Mouse (Mus musculus) urinary bladder, adult 2 months (tissue): Measurements from ENCODE around the gene Ccdc8. TPM values are rescaled to one million over a fixed set of nuclear protein-coding genes. Genes with fewer than 3 reads are reported as not detected.
"Not testable (repeated sequence)": the region's sequence is repeated elsewhere in the genome, so short reads cannot be mapped to it uniquely, and the experiment has no call there.

ENCODE experiments used
- DNase-seq: peaks from one replicate; pipeline ENCODE4 v3.0.0; 2022; ENCODE audit warnings: low spot score
- polyA plus RNA-seq: library from polyadenylated mRNA; depleted of rRNA; stranded (reverse); fragments of >200 nt; gene quantifications from 2 replicates; pipeline ENCODE4 v1.2.3, GENCODE M21; 2012; rRNA removed

Gene Ccdc8
- polyA plus RNA-seq, result 9.5 and 9.6 TPM in 2 replicates

- DNase-seq, result no peak
These were observed at the start of gene Ccdc8 for GRCm38 (mm10) chr7:16992451-16992807. TSS of gene Ccdc8 (plus strand) at chr7:16992708.

- no peak for DNase-seq
These were observed 49.6 kb upstream of the Ccdc8 start for GRCm38 (mm10) chr7:16942861-16943260.

DNA sequence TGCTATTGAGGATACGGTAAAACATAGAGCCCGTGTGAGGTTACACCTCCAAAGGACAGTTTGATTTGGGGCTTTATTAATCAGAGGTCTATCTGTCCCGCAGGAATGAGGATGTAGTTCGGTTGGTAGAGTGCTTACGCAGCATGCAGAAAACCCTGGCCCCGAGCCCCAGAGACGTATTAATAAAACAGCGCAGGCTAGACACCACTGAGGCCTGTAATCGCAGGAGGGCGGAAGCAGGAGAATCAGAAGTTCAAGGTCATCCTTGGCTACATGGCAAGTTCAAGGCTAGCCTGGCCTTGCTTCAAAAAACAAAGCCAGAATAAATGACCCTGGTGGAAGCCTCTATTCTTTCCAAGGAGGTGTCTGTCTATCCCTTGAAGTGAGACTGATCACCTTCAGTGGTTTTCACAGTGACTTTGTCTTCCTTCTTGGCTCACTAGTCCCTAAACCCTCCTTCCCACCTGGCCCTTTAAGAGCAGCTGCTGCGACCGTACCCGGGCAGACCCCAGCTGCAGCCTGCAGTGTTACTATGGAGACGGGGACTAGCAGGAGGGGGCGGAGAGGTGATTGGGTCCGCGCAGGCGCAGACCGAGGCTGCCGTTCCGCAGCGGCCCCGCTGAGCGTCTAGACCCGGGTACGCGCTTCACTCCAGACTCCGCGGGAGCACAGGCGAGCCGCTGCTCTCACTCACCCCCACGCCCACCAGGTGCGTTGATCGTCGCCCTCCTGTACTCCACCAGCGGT, 48.3 kb upstream of the Ccdc8 start, which contains the start of gene Pnmal2:
Pnmal2 (plus strand) TSS at position 622 of the 747 bp plus-strand sequence.
- DNase-seq, result peak; percentile 45

- DNase-seq, result no peak
These were observed 47.6 kb upstream of the Ccdc8 start for GRCm38 (mm10) chr7:16944808-16945315.

- DNase-seq, result no peak
These were observed 47.1 kb upstream of the Ccdc8 start for GRCm38 (mm10) chr7:16945419-16945818.

DNA sequence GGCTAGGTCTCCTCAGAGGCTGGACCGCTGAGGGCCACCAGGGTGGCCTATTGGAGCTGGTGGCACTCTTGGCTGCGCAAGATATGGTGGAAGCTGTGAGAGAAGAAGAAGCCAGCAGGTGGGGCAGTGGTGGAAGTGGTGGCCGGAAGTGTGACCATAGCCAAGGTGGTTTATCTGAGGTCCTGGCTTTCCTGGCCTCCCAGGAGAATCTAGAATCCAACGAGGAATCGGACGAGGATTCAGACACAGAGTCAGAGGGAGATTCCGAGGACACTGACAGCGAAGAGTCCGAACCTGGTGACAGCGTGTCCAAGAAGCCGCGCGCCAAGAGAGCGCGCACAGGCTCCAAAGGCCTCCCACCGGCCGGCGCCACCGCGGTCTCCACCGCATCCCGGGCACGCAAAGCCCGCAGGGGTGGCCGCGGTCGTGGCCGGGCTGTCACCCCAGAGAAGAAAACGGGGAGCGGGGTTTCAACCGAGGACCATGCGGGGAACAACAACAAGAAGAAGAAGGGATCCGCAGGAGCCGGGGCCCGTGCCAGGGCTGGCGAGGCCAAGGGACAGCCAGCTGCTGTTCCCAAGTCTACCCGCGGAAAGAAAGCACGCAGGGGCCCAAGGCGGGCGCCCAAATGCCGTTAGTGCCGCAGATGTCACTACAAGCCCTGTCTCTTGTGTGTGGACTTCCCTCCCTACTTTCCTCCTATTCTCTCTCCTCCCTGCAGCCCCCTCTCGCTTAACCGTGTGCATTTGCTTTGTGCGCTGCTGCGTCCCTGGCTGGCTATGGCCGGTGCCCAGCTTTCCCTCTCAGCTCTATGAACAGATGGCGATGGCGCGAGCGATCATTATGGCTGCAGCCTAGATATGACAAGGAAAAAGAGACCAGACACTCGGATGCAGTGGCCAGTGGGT, 45.8 kb upstream of the Ccdc8 start:
- no peak for DNase-seq

GRCm38 (mm10) chr7:16947349-16947895, 45.1 kb upstream of the Ccdc8 start:
- DNase-seq, result no peak

GRCm38 (mm10) chr7:16947959-16948361, 44.5 kb upstream of the Ccdc8 start:
- DNase-seq, result no peak

GRCm38 (mm10) chr7:16948923-16949458, 43.5 kb upstream of the Ccdc8 start:
- no peak for DNase-seq

- DNase-seq, result peak; percentile 61
These were observed 42.3 kb upstream of the Ccdc8 start for GRCm38 (mm10) chr7:16949908-16950841.

GRCm38 (mm10) chr7:16950861-16951635, 41.5 kb upstream of the Ccdc8 start:
- DNase-seq, result peak; percentile 39

DNA sequence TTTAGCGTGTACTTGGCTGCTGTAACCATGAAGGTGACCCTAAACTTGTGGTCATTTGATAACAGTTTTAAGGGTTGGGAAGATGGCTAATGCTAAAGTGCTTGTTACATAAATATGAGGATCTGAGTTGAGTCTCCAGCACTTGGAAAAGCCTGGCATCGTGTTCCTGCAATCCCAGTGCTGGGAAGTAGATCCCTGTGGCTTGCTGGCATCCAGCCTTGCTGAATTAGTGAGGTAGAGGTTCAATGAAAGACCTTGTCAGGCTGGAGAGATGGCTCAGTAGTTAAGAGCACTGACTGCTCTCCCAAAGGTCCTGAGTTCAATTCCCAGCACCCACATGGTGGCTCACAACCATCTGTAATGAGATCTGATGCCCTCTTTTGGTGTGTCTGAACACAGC, 38.7 kb upstream of the Ccdc8 start:
- not testable (repeated sequence) for DNase-seq

- no peak for DNase-seq
These were observed 36.8 kb upstream of the Ccdc8 start for GRCm38 (mm10) chr7:16955712-16956111.

DNA sequence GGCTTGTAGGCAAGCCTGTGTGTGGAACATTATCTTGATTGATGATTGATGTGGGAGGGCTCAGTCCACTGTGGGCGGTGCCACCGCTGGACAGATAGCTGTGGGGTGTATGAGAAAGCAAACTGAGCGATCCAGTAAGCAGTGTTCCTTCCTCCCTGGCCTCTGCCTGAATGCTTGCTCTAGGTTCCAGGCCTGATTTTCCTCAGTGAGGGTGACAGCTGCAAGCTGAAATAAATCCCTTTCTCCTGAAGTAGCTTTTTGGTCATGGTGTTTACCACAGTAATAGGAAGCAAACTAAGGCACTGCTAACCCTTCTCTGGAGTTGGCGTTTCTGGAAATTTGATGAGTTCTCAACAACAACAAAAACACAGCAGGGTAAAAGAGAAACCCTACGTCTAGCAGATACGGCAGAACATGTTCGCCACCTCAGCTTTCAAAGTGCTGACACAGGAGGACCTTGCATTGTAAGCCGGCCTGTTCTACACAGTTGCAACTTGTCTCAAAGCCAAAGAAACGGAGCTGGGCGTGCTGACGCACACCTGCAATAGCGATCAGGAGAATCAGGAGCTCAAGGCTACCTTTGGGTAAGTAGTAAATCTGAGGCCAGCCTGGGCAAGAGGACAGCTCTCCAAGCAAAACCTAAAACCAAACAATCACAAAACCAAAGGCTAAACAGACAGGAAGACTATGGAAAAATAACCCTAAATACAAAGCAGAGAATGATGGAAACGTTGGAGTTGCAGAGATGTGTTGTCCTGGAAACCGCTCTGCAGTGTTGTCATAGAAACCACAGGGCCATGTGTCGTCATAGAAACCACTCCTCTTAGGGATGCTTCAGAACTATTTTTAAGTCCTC, 35.9 kb upstream of the Ccdc8 start:
- no peak for DNase-seq

GRCm38 (mm10) chr7:16959539-16960187, 32.8 kb upstream of the Ccdc8 start, which contains the start of gene Pnmal1:
TSS of gene Pnmal1 (plus strand) at chr7:16959679.
- no peak for DNase-seq

DNA sequence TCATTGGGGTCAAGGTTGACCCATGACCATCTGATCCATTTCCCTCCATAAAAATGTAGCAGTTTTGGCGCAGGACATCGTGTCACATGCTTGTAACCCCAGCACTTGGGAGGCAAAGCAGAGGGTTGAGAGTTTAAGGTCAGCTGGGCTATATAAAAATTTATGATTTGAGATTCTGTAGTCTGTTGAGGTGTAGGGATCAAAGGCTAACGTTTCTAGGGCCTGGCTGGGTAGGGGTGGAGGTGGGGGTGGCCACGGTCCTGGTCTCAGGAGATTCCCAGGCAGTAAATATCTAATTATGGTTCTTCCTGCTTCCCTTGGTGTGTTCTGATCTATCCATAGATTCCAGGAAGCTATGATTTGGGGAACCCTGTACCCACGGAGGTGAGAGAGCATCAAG, 30.8 kb upstream of the Ccdc8 start:
- DNase-seq, result no peak

DNA sequence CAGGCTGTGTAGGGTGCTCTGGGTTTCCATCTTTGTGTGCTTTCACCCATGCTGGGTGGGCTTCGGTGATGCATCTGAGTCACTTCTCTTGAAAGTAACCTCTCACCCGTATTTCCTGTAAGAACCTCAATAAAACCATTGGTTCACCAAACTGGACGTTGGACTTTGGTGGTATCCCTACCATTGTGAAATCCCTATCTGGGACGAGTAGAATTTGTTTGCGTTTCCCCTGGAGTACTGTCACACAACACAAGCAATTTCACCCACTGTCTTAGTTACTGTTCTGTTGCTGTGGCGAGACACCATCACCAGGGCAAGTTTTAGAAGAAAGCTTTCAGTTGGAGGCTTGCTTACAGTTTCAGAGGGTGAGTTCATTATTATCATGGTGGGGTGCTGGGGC, 24.1 kb upstream of the Ccdc8 start:
- no peak for DNase-seq

GRCm38 (mm10) chr7:16971160-16971559, 21.3 kb upstream of the Ccdc8 start:
- DNase-seq, result no peak

- DNase-seq, result no peak
These were observed 18.5 kb upstream of the Ccdc8 start for GRCm38 (mm10) chr7:16974018-16974417.
